Mouse (Mus musculus) kidney, embryonic 16.5 days (tissue): Measurements from ENCODE around the gene Slc30a7. TPM values are rescaled to one million over a fixed set of nuclear protein-coding genes. Genes with fewer than 3 reads are reported as not detected.
"Not testable (repeated sequence)": the region's sequence is repeated elsewhere in the genome, so short reads cannot be mapped to it uniquely, and the experiment has no call there.

Source experiments
- ATAC-seq: fragments of 200-750 bp; cut with Nextera tagmentation; 2 replicates; pipeline ENCODE4 v1.8.0; 2017; ENCODE audit warnings: moderate TSS enrichment; ENCODE audit not compliant: low FRiP score, low TSS enrichment
- H3K27ac ChIP-seq: fragments of 300-500 bp; sonication (generic); 2 replicates; pipeline ENCODE4 v1.5.1; 2014; ENCODE audit warnings: low read length
- H3K27me3 ChIP-seq: fragments of 300-500 bp; sonication (generic); 2 replicates; pipeline ENCODE4 v1.6.1; 2014; ENCODE audit warnings: low read length, control low read depth, mixed read lengths; ENCODE audit not compliant: insufficient read depth
- H3K36me3 ChIP-seq: fragments of 300-500 bp; sonication (generic); 2 replicates; pipeline ENCODE4 v1.6.1; 2014; ENCODE audit warnings: low read length, control low read depth, mixed read lengths; ENCODE audit not compliant: insufficient read depth
- H3K4me1 ChIP-seq: fragments of 300-500 bp; sonication (generic); 2 replicates; pipeline ENCODE4 v1.6.1; 2014; ENCODE audit warnings: low read length, control low read depth, mixed read lengths; ENCODE audit not compliant: insufficient read depth
- H3K4me2 ChIP-seq: fragments of 300-500 bp; sonication (generic); replicated peaks from 2 replicates; pipeline ENCODE4 v1.6.1; 2014; ENCODE audit warnings: low read depth, low read length
- H3K4me3 ChIP-seq: fragments of 300-500 bp; sonication (generic); 2 replicates; pipeline ENCODE4 v1.5.1; 2014; ENCODE audit warnings: mild to moderate bottlenecking, low read length
- H3K9ac ChIP-seq: fragments of 300-500 bp; sonication (generic); replicated peaks from 2 replicates; pipeline ENCODE4 v1.6.1; 2014; ENCODE audit warnings: low read length
- H3K9me3 ChIP-seq: fragments of 300-500 bp; sonication (generic); 2 replicates; pipeline ENCODE4 v1.6.1; 2016; ENCODE audit warnings: low read length, control low read depth
- WGBS: fragments of 180-500 bp; shearing (Covaris S2); extraction: QIAGEN DNeasy Blood & Tissue Kit; methylation state at CpG from one replicate; pipeline ENCODE4 v1.1.7; 2014; 5-methylcytosine and 5-hydroxymethylcytosine counted together
- polyA plus RNA-seq: library from polyadenylated mRNA; unstranded; fragments of >200 nt; fragmentation: Nextera tagmentation; extraction: Ambion mirVana; gene quantifications from 2 replicates; pipeline ENCODE4 v1.2.1, GENCODE M21; 2015

The Slc30a7 gene
- polyA plus RNA-seq, 1 experiment from 2014 or later: 30.8 TPM

- 0 out of 2 replicates have a peak, but pooled peaks cover 5% of the 10 kb centered on the region for H3K36me3 ChIP-seq
- no peak overlapping the region for H3K27ac ChIP-seq
- no peak overlapping the region for H3K4me2 ChIP-seq
- 61% methylated on average over 4 of the region's 4 CpGs for WGBS
- H3K4me3 ChIP-seq: no peak overlapping the region
- H3K4me1 ChIP-seq: no peaks in the 10 kb centered on the region
- no peak for ATAC-seq
- no peaks in the 10 kb centered on the region for H3K9me3 ChIP-seq
- no peaks in the 10 kb centered on the region for H3K27me3 ChIP-seq
- no peak overlapping the region for H3K9ac ChIP-seq
Observed at GRCm38 (mm10) chr3:115936734-115937599, 70.2 kb downstream of the Slc30a7 start.

GRCm38 (mm10) chr3:115933293-115934186 lies 73.7 kb downstream of the Slc30a7 start:
- no peak for ATAC-seq
- H3K27ac ChIP-seq: no peak overlapping the region
- H3K4me1 ChIP-seq: no peaks in the 10 kb centered on the region
- no peak overlapping the region for H3K4me2 ChIP-seq
- no peaks in the 10 kb centered on the region for H3K9me3 ChIP-seq
- no peak overlapping the region for H3K4me3 ChIP-seq
- WGBS: 86% methylated on average over 18 of the region's 18 CpGs
- H3K9ac ChIP-seq: no peak overlapping the region
- H3K27me3 ChIP-seq: no peaks in the 10 kb centered on the region
- H3K36me3 ChIP-seq: 0 out of 2 replicates have a peak, but pooled peaks cover 2% of the 10 kb centered on the region

GRCm38 (mm10) chr3:115931701-115932100 lies 75.5 kb downstream of the Slc30a7 start:
- H3K4me3 ChIP-seq: no peak overlapping the region
- ATAC-seq: no peak
- H3K4me2 ChIP-seq: no peak overlapping the region
- H3K4me1 ChIP-seq: no peaks in the 10 kb centered on the region
- no peaks in the 10 kb centered on the region for H3K27me3 ChIP-seq
- H3K9me3 ChIP-seq: no peaks in the 10 kb centered on the region
- peaks cover 2% of the 10 kb centered on the region; the same call in 1 of the 2 replicates for H3K36me3 ChIP-seq
- 85% methylated on average over 6 of the region's 6 CpGs for WGBS
- no peak overlapping the region for H3K9ac ChIP-seq
- H3K27ac ChIP-seq: no peak overlapping the region

- H3K27ac ChIP-seq: no peak overlapping the region
- H3K27me3 ChIP-seq: no peaks in the 10 kb centered on the region
- no peak overlapping the region for H3K9ac ChIP-seq
- no peaks in the 10 kb centered on the region for H3K4me1 ChIP-seq
- no peaks in the 10 kb centered on the region for H3K9me3 ChIP-seq
- WGBS: 93% methylated on average over 8 of the region's 8 CpGs
- no peak for ATAC-seq
- H3K4me3 ChIP-seq: no peak overlapping the region
- no peak overlapping the region for H3K4me2 ChIP-seq
- peaks cover 6% of the 10 kb centered on the region; the same call in 1 of the 2 replicates for H3K36me3 ChIP-seq
Observed at GRCm38 (mm10) chr3:115926531-115926930, 80.7 kb downstream of the Slc30a7 start.

- H3K4me2 ChIP-seq: no peak overlapping the region
- H3K27me3 ChIP-seq: no peaks in the 10 kb centered on the region
- H3K9me3 ChIP-seq: no peaks in the 10 kb centered on the region
- 85% methylated on average over 4 of the region's 4 CpGs for WGBS
- H3K36me3 ChIP-seq: peaks cover 6% of the 10 kb centered on the region; the same call in 1 of the 2 replicates
- no peak overlapping the region for H3K4me3 ChIP-seq
- ATAC-seq: no peak
- no peaks in the 10 kb centered on the region for H3K4me1 ChIP-seq
- no peak overlapping the region for H3K9ac ChIP-seq
- H3K27ac ChIP-seq: no peak overlapping the region
Observed at GRCm38 (mm10) chr3:115924401-115925190, 82.6 kb downstream of the Slc30a7 start.

GRCm38 (mm10) chr3:115907406-115907805 lies 99.8 kb downstream of the Slc30a7 start:
- H3K4me3 ChIP-seq, H3K4me1 ChIP-seq, H3K4me2 ChIP-seq, H3K36me3 ChIP-seq, H3K9ac ChIP-seq, H3K9me3 ChIP-seq, H3K27ac ChIP-seq, ATAC-seq, H3K27me3 ChIP-seq: not testable (repeated sequence)
- WGBS: 97% methylated on average over 10 of the region's 11 CpGs

GRCm38 (mm10) chr3:115905567-115905966 lies 101.6 kb downstream of the Slc30a7 start:
- H3K27me3 ChIP-seq: no peaks in the 10 kb centered on the region
- no peak overlapping the region for H3K4me2 ChIP-seq
- no peaks in the 10 kb centered on the region for H3K4me1 ChIP-seq
- H3K4me3 ChIP-seq: no peak overlapping the region
- ATAC-seq: no peak
- no peak overlapping the region for H3K9ac ChIP-seq
- H3K9me3 ChIP-seq: no peaks in the 10 kb centered on the region
- 93% methylated on average over 4 of the region's 4 CpGs for WGBS
- H3K27ac ChIP-seq: no peak overlapping the region
- H3K36me3 ChIP-seq: peaks cover 9% of the 10 kb centered on the region; the same call in 1 of the 2 replicates

GRCm38 (mm10) chr3:115905067-115905466 lies 102.1 kb downstream of the Slc30a7 start:
- no peak overlapping the region for H3K27ac ChIP-seq
- 91% methylated on average over 3 of the region's 3 CpGs for WGBS
- H3K36me3 ChIP-seq: peaks cover 13% of the 10 kb centered on the region; the same call in 1 of the 2 replicates
- H3K27me3 ChIP-seq: no peaks in the 10 kb centered on the region
- H3K4me2 ChIP-seq: no peak overlapping the region
- no peaks in the 10 kb centered on the region for H3K9me3 ChIP-seq
- no peak for ATAC-seq
- H3K4me1 ChIP-seq: no peaks in the 10 kb centered on the region
- H3K4me3 ChIP-seq: no peak overlapping the region
- no peak overlapping the region for H3K9ac ChIP-seq

- H3K9me3 ChIP-seq: no peaks in the 10 kb centered on the region
- H3K4me3 ChIP-seq: no peak overlapping the region
- peaks cover 11% of the 10 kb centered on the region; the same call in 1 of the 2 replicates for H3K36me3 ChIP-seq
- H3K27me3 ChIP-seq: no peaks in the 10 kb centered on the region
- ATAC-seq: no peak
- no peaks in the 10 kb centered on the region for H3K4me1 ChIP-seq
- H3K9ac ChIP-seq: no peak overlapping the region
- no peak overlapping the region for H3K27ac ChIP-seq
- H3K4me2 ChIP-seq: no peak overlapping the region
- 88% methylated on average over 9 of the region's 9 CpGs for WGBS
Observed at GRCm38 (mm10) chr3:115902301-115902956, 104.8 kb downstream of the Slc30a7 start.
